Mouse (Mus musculus) embryonic fibroblast, embryonic 13.5 days (primary cell): ENCODE measurements at regions not wholly inside any gene's neighbourhood (a gene's known extent, or its start where the extent isn't known, plus 50 kb on each side); places are given as distances from the start of the nearest gene placed in this dataset.

Source experiments
- CTCF ChIP-seq: IDR thresholded peaks from 2 replicates; pipeline ENCODE4 v1.5.1; 2011; ENCODE audit warnings: mild to moderate bottlenecking, control low read depth, low read length, moderate library complexity, borderline replicate concordance; ENCODE audit not compliant: insufficient read depth
- POLR2A ChIP-seq: IDR thresholded peaks from 2 replicates; pipeline ENCODE4 v1.6.1; 2011; ENCODE audit warnings: low read depth, mild to moderate bottlenecking, control low read depth, low read length, moderate library complexity

- TF ChIP-seq CTCF (no peak), POLR2A (no peak)
These were observed 54.4 kb upstream of the Nkx1-1 start for GRCm38 (mm10) chr5:33488152-33488561.
